Mouse (Mus musculus): Measurements from ENCODE around the gene Gsto1.
"Not testable (repeated sequence)": the region's sequence is repeated elsewhere in the genome, so short reads cannot be mapped to it uniquely, and the experiment has no call there.

Gene Gsto1

DNA sequence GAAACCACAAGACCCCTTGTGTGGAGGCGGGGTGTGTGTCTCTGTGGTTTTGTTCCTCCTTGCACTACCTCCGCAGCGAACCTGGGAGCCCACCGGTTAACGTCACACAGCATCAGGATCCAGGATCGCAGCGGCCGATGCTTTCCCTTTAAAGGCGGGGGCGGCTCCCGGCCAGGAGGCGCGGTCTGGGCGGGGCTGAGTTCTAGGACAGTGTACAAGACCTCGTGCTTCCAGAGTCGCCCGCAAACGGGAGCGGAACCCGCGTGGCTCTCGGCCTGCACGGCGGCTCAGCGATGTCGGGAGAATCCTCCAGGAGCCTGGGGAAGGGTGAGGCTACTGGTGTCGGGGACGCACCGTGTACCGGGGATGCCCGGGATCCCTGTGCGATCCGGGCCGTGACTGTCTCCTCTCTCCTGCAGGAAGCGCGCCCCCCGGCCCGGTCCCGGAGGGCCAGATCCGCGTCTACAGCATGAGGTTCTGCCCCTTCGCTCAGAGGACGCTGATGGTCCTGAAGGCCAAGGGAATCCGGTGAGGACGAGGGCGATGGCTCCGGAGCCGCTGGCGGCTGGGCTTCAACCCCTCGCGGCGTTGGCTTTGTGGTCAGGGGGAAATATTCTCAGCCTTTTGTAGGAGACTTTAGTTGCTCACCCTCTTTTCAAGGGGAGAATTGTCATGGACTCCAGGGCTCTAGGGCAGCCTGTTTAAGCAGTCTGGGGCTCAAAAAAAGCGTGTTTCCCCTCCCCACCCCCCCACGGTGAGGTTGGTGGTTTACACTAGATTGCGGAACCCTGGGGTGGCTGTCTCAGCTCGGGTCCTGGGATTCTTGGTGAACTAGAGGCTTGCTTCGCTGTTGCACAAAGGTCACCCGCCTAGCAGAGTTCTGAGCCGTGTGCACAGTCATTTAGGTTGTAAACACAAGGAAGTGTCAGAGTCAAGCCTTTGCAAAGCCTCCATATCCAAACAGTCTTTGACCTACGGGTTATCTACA is at the start of gene Gsto1:
Gene Gsto1, plus strand, starts transcription at position 175 of the 988 bp plus-strand sequence.
- peak; percentile 72 for DNase-seq (ENCODE audit: low read depth, low spot score)

DNA sequence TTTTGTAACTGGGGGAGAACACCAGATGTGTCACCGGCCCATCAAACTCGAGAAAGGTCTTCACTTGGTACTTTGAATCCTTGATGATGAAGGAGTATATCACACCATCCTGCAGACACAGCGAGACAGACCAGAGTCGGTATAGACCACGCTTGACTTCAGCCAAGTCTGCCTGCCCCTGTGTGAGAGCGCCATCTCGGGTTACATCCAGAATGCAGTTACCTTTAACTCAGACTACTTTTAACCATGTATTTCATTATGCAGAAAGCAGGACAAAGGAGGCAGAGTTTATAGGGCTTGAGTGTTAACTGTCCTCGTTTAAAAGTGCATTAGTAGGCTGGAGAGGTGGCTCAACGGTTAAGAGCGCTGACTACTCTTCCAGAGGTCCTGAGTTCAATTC is 42.7 kb upstream of the Gsto1 start:
- no peak for DNase-seq (ENCODE audit: low read depth, low spot score)

DNA sequence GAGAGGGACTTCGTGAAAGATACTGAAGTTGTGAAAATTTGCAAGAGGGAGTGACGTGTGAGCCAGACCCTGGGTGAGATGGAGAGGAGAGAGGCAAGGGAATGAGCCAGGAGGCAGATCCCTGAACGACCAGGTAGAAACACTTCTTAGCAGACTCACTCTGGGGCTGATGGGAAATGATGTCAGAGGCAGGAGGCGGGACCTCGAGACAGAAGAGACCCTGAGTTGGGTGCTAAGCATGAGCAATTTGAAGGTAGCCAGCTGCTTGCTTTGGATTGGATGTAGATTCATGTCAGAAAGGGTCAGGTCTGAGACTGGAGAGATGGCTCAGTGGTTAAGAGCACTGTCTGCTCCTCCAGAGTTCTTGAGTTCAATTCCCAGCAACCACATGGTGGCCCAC is 40.0 kb upstream of the Gsto1 start:
- no peak for DNase-seq (ENCODE audit: low read depth, low spot score)

- DNase-seq (ENCODE audit: low read depth, low spot score), result no peak
Observed at GRCm38 (mm10) chr19:47817692-47818091, 37.1 kb upstream of the Gsto1 start.

- peak; percentile 80 for DNase-seq (ENCODE audit: low read depth, low spot score)
Observed at GRCm38 (mm10) chr19:47820832-47821493, 33.8 kb upstream of the Gsto1 start.

DNA sequence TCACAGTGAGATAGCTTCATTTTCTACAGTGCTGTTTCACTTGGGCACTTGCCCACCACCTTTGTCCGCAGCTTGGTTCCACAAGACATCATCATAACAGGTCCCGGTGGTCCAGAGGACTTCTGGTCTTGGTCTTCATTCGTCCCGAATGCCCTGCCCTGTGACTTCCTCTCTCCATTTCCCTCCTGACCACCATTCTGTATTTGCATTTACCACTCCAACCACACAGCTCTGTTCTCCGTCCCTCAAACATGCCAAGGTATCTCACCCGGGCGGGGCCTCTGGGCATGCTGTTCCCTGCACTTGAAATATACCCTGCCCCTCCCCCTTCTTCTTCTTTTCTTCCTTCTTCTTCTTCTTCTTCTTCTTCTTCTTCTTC is 33.3 kb upstream of the Gsto1 start:
- peak; percentile 22 for DNase-seq (ENCODE audit: low read depth, low spot score)

DNA sequence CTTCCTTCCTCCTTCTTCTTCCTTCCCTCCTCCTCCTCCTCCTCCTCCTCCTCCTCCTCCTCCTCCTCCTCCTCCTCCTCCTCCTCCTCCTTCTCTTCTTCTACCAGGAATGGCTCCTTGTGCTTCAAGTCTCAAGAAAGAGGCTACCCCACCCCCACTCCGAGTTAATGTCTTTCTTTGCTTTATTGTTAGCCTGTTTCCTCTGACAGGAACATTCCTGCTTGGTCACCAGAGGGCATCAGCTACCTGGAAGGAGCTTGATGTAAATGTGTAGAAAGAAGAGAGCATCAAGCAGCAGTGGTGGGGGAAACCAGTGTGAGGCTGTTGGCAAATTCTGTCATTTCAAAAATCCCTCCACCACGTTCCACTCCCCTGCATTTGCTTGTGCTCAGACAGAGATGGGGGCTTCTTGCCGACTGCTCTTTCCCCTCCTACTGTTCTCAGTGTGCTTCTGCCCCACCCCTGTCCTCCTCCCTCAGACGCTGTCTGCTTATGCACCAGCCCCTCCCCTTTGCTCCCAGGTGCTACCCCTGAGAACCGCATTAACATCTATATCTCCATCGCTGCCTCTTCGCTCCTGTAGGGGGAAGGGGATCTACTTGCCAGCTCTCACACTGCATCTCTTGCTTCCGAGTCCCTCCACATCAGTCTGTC is 32.5 kb upstream of the Gsto1 start:
- DNase-seq (ENCODE audit: low read depth, low spot score), result peak; percentile 28

DNA sequence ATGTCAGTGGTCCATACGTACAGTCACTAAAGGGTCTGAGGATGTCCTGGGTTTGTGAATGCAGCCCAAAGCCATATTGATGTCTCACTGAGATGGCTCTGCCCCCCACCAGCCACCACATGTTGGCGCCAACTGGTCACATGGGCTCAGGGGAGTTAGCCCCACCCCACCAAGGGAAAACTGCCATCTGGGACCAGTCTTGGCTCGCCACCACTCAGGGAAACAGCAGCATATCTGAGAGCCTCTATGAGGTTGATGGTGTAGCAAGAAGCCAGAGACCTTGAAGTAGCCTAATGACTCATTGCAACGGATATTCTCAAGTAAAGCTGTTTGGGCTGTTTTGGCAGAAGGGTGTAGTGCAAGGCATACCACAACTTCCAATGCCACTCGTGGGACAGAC is 30.7 kb upstream of the Gsto1 start:
- DNase-seq (ENCODE audit: low read depth, low spot score), result no peak

DNA sequence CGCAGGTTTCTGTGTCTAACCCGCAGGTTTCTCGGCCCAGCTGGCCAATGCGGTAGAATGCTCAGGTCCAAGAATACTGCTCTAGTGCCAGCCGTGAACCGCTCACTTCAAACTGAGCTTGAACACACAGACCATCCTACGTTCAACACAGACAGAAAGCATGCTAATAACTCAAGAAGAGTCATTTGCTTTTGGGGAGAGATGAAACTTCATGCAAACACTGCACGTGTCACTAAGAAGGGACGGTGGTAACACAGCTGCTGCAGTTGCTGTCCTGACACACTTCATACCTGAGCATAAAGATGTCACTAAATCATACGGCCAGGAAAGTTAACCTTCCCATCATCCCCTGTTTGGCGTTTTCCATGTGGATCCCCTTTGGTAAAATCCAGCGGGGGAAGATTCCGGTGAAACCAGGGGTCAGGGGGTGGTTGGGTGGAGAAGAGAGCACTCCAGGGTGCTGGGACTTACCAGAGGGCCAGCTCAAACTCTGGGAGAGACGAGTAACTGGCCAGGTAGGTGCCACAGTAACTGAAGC is 24.8 kb upstream of the Gsto1 start:
- no peak for DNase-seq (ENCODE audit: low read depth, low spot score)

- DNase-seq (ENCODE audit: low read depth, low spot score), result no peak
Observed at GRCm38 (mm10) chr19:47831111-47831510, 23.7 kb upstream of the Gsto1 start.

DNA sequence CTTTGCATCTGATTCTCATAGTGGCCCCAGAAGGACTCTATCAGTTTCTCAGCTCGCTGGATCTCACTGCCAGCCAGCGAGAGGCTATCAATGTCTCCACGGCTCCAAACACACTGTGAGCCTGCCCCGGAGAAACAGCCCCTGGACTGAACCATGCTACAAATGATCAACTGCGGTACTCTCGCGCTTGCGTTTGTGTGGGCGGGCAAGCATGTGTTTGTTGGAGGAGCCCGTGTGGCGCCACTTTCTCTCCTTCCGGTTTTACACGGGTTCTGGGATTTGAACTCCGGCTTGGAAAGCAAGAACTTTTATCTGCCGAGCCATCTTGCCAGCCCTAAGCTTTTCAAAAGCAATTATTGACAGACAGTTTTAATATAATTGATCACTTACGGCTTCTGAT is 22.5 kb upstream of the Gsto1 start:
- no peak for DNase-seq (ENCODE audit: low read depth, low spot score)

- DNase-seq (ENCODE audit: low read depth, low spot score), result no peak
Observed at GRCm38 (mm10) chr19:47834614-47835013, 20.2 kb upstream of the Gsto1 start.

DNA sequence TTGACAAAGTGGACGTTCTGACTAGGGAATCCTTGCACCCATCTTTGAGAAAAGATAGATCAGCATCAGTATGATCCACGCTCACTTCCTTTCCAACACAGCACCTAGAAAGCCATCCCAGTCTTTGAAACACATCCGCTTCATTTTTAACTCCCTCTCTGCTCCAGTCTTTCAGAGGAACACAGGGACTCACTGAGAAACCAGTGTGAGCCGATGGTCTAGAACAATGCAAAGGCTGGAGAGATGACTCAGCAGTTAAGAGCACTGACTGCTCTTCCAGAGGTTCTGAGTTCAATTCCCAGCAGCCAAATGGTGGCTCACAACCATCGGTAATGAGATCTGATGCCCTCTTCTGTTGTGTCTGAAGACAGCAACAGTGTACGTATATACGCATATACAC is 19.0 kb upstream of the Gsto1 start:
- no peak for DNase-seq (ENCODE audit: low read depth, low spot score)

DNA sequence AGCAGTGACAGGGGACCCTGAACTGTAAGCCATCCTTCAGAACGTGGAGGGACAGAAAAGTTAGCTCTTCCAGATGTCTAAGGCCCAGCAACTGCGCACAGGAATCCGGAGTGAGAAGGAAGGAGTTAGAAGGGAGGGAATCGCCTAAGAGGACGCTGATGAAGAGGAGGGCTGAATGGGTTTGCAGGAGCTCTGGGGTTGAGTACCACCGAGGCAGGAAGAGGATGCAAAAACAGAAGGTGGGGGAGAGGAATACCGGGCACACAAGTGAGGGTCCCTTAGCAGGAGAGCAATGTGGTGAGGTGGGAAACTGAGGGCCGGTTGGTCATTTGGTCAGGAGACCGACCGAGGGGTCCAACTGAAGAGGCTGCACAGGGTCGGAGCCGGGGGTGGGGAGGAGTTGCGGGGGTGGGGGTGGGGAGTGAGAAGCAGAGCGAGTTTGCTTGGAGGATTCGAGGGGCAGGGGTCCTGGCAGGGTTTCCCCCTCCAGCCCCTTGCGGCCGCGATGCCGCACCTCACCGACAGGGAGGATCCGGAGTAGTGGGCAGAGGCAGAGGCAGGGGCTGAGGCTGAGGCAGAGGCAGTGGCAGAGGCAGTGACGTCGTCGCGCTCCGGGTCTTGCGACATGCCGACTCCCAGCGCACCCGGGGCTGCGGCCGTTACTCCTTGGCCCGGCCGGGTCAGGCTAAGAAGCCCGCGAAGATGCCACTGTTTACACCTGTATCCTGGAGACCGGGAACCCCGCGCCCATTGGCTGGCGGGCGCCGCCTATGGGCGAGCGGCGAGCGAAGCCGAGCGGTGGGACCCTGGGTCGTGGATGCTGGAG is 17.9 kb upstream of the Gsto1 start:
- DNase-seq (ENCODE audit: low read depth, low spot score), result peak; percentile 75

- DNase-seq (ENCODE audit: low read depth, low spot score), result no peak
Observed at GRCm38 (mm10) chr19:47837527-47837901, 17.3 kb upstream of the Gsto1 start.

GRCm38 (mm10) chr19:47841234-47841633 is 13.5 kb upstream of the Gsto1 start:
- DNase-seq (ENCODE audit: low read depth, low spot score), result not testable (repeated sequence)

DNA sequence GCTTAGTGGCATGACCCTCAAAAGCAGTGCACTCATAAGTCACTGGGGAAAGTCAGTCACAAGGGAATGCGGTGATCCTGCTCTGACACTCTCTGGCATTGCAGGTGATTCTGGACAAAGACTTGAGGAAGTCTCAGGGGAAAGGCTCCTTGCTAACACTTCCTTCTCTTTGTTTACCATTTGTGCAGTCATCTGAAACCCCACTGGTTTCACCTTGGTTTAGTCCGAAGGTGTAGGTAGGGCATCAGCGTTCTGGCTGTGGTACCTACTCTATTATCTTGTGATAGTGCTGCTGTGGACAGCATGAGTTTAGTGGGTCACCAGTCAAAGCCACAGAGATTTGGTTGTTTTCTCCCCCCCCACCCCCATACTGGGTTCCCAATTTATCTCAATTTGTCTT is 5.0 kb upstream of the Gsto1 start:
- DNase-seq (ENCODE audit: low read depth, low spot score), result no peak

- DNase-seq (ENCODE audit: low read depth, low spot score), result not testable (repeated sequence)
Observed at GRCm38 (mm10) chr19:47852131-47852530, 2.6 kb upstream of the Gsto1 start.

DNA sequence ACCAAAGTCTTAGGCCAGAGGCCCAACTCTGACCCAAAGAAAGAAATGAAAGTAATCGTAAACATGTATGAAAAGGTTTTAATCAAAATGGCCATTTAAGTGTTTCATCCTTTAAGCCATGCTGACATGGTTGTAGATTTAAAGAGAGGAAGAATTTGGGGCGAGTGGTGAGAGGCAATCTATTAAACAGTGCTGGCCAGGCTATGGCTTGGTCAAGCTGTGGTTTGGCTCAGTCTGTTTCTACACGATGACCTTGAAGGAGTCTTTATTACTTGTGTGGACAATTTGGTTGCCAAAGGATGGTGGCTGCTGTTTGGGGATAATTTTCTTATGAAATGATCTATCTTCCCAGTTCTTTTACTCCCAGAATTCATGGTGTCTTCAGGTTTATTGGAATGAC is 1.7 kb upstream of the Gsto1 start:
- no peak for DNase-seq (ENCODE audit: low read depth, low spot score)

GRCm38 (mm10) chr19:47853951-47854795 is 597 bp upstream of the Gsto1 start:
- DNase-seq (ENCODE audit: low read depth, low spot score), result peak; percentile 21
